ENCODE assay signal across 7 mouse cellular contexts in genomic region chr7:15975904-15976303, GRCm38 (mm10). TPM values are rescaled to one million over a fixed set of nuclear protein-coding genes. Genes with fewer than 3 reads are reported as not detected.
DNase-seq lines count a peak whose midpoint lies in the region; ATAC-seq and TF ChIP-seq lines count a peak whose summit lies in the region.

No protein-coding gene starts in this region.

- DNase-seq in left cerebral cortex, adult 2 months (ENCODE audit: extremely low spot score in 1 of 2, low spot score in 2 of 2) = peak in 1 of 2 experiments; percentile 50
- no peak for DNase-seq in left cerebral cortex, postnatal 10 days (ENCODE audit: extremely low spot score in 1 of 2, low spot score in 2 of 2)
- DNase-seq in MEL-GATA-1-ER (ENCODE audit: extremely low read depth, low read depth) = peak; percentile 9
- DNase-seq in brain, embryonic 14.5 days (ENCODE audit: low read depth) = peak; percentile 35
- peak; percentile 47 to 73 for DNase-seq in lung, postnatal 4 days
- DNase-seq in right cerebral cortex, postnatal 14 days = no peak

- H3K27ac ChIP-seq in left cerebral cortex, adult 2 months = no peak overlapping the region

- no peak for TF ChIP-seq POLR2A in brain, embryonic 14.5 days (IDR thresholded peaks at IDR 0.05; ENCODE audit: borderline replicate concordance, extremely low read depth, insufficient read depth, insufficient read length, poor library complexity, severe bottlenecking)

- no peak overlapping the region for H3K4me3 ChIP-seq in left cerebral cortex, adult 2 months

- TF ChIP-seq CTCF in left cerebral cortex, adult 2 months (IDR thresholded peaks at IDR 0.05) = peak; percentile 98
- TF ChIP-seq CTCF in brain, embryonic 14.5 days (IDR thresholded peaks at IDR 0.05; ENCODE audit: borderline replicate concordance, extremely low read depth, insufficient read depth, insufficient read length) = peak; percentile 82

- intact Hi-C loops in left cerebral cortex, adult 2 months (cut with DNase I) = no loop called here
- intact Hi-C loops in left cerebral cortex, postnatal 10 days (cut with DNase I) = no loop called here

- peak; percentile 51 to 70; a peak in 1 of 4 replicates for ATAC-seq in hematopoietic stem cell, adult 5-6 weeks (replicated peaks in 1 of 2; ENCODE audit: insufficient read depth in 1 of 2, low FRiP score in 2 of 2, low TSS enrichment in 1 of 2, low read depth in 1 of 2, poor library complexity in 2 of 2, severe bottlenecking in 2 of 2)

RNA-seq across cellular contexts. Expression of gene Ehd2, which starts 8.5 kb away (rescaled TPM):
- total RNA-seq in left cerebral cortex, adult 2 months (2021) = 1 to 10 TPM; 6.4 to 6.7 TPM
- total RNA-seq in left cerebral cortex, postnatal 10 days (2021) = 1 to 10 TPM; 7.1 to 7.5 TPM
- 6.5 and 9.7 TPM in 2 replicates for polyA plus RNA-seq in brain, embryonic 14.5 days (2012; rRNA removed)
- total RNA-seq in hematopoietic stem cell, adult 5-6 weeks (2017) = 0.15 and 0.56 TPM in 2 replicates

RNA-seq across cellular contexts. Expression of gene Nop53, which starts 30.0 kb away (rescaled TPM):
- 100 to 1,000 TPM; 108 to 113 TPM for total RNA-seq in left cerebral cortex, adult 2 months (2021)
- total RNA-seq in left cerebral cortex, postnatal 10 days (2021) = 100 to 1,000 TPM; 104 TPM
- 134 and 141 TPM in 2 replicates for polyA plus RNA-seq in brain, embryonic 14.5 days (2012; rRNA removed)
- 279 and 439 TPM in 2 replicates for total RNA-seq in hematopoietic stem cell, adult 5-6 weeks (2017)

RNA-seq across cellular contexts. Expression of gene Selenow, which starts 53.7 kb away (rescaled TPM):
- 1,000 to 10,000 TPM; 1,033 to 1,089 TPM for total RNA-seq in left cerebral cortex, adult 2 months (2021)
- 1,000 to 10,000 TPM; 1,526 to 1,528 TPM for total RNA-seq in left cerebral cortex, postnatal 10 days (2021)
- 874 and 948 TPM in 2 replicates for polyA plus RNA-seq in brain, embryonic 14.5 days (2012; rRNA removed)
- total RNA-seq in hematopoietic stem cell, adult 5-6 weeks (2017) = 49.4 and 91.1 TPM in 2 replicates

Comparison
In these comparisons a context has a peak if more than half of its experiments do, and no peak if none do; other contexts are left out.
1. DNase-seq: peak in MEL-GATA-1-ER (single experiment), brain, embryonic 14.5 days (single experiment) and lung, postnatal 4 days (2 of 2); none in left cerebral cortex, postnatal 10 days (0 of 2) and right cerebral cortex, postnatal 14 days (single experiment).
2. RNA of gene Selenow, which starts 53.7 kb away (total RNA-seq): 1,526 to 1,528 TPM in left cerebral cortex, postnatal 10 days and 1,033 to 1,089 TPM in left cerebral cortex, adult 2 months; 49.4 to 91.1 TPM in hematopoietic stem cell, adult 5-6 weeks; every median in the first group is over 10 times any median in the second.